Mouse (Mus musculus) limb, embryonic 13.5 days (tissue): ENCODE measurements at regions not wholly inside any gene's neighbourhood (a gene's known extent, or its start where the extent isn't known, plus 50 kb on each side); places are given as distances from the start of the nearest gene placed in this dataset.

Experiments used
- ATAC-seq: fragments of 200-750 bp; cut with Nextera tagmentation; 2 replicates; pipeline ENCODE4 v1.8.0; 2017; ENCODE audit warnings: low read depth, moderate number of reproducible peaks, moderate TSS enrichment; ENCODE audit not compliant: low FRiP score
- H3K27ac ChIP-seq: fragments of 300-500 bp; sonication (generic); 2 replicates; pipeline ENCODE4 v1.5.1; 2015; ENCODE audit warnings: inconsistent platforms, mild to moderate bottlenecking, moderate library complexity
- H3K27me3 ChIP-seq: fragments of 300-500 bp; sonication (generic); 2 replicates; pipeline ENCODE4 v1.6.1; 2015; ENCODE audit warnings: mild to moderate bottlenecking, inconsistent platforms
- H3K36me3 ChIP-seq: fragments of 300-500 bp; sonication (generic); 2 replicates; pipeline ENCODE4 v1.6.1; 2015; ENCODE audit warnings: inconsistent platforms, mild to moderate bottlenecking, moderate library complexity
- H3K4me1 ChIP-seq: fragments of 300-500 bp; sonication (generic); 2 replicates; pipeline ENCODE4 v1.6.1; 2015; ENCODE audit warnings: inconsistent platforms
- H3K4me2 ChIP-seq: fragments of 300-500 bp; sonication (generic); replicated peaks from 2 replicates; pipeline ENCODE4 v1.6.1; 2015; ENCODE audit warnings: inconsistent platforms, mild to moderate bottlenecking, moderate library complexity
- H3K4me3 ChIP-seq: fragments of 300-500 bp; sonication (generic); 2 replicates; pipeline ENCODE4 v1.5.1; 2015; ENCODE audit warnings: moderate library complexity, mild to moderate bottlenecking, inconsistent platforms
- H3K9ac ChIP-seq: fragments of 300-500 bp; sonication (generic); 2 replicates; pipeline ENCODE4 v1.6.1; 2015; ENCODE audit warnings: mild to moderate bottlenecking, inconsistent platforms
- H3K9me3 ChIP-seq: fragments of 300-500 bp; sonication (generic); 2 replicates; pipeline ENCODE4 v1.6.1; 2016; ENCODE audit warnings: inconsistent platforms
- WGBS: fragments of 180-500 bp; shearing (Covaris S2); methylation state at CpG from one replicate; pipeline ENCODE4 v1.1.7; 2015; 5-methylcytosine and 5-hydroxymethylcytosine counted together

DNA sequence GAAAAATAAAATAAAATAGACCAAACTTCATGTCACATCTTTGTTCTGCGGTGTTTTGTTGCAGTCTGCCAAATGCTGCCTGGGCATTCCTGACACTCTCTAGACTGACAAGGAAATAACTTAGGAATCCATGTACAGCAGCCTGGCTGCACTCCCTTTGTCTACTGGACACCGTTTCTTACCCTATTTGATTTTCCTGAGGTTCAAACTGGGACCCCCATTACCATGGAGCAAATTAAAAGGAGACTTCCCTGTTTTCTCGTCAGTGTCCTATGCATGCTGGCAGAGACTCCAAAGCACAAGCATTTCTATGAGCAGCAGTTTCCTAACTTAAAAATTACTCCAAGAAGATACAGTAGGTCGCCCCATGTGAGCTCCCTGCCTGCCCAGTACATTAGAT lies 1470.1 kb upstream of the Slc10a2 start:
- 0 out of 2 replicates have a peak, but pooled peaks cover 11% of the 10 kb centered on the region for H3K4me1 ChIP-seq
- H3K4me2 ChIP-seq, result no peak overlapping the region
- no peaks in the 10 kb centered on the region for H3K9me3 ChIP-seq
- H3K4me3 ChIP-seq, result no peak overlapping the region
- H3K9ac ChIP-seq, result no peak overlapping the region
- no peaks in the 10 kb centered on the region for H3K27me3 ChIP-seq
- 65% methylated on average over 4 of the region's 4 CpGs for WGBS
- ATAC-seq, result no peak
- H3K27ac ChIP-seq, result no peak overlapping the region
- no peaks in the 10 kb centered on the region for H3K36me3 ChIP-seq

DNA sequence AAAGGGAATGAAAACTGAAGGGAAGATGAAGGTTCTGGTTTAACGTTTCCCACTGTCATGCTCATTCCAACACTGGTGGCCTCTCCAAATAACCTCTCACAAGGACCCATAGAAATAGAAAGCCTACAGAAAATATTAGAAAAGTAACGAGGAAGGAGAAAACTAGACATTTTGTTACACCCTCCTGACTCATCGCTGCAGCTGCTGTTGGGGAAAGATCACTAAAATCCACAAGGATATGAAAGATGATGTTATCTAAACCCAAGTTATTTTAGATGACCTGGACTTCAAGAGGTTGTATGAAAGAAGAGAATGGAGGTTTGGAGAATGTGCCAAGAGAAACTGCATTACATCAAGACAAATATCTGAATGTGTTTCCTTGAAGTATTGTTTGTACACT lies 1468.3 kb upstream of the Slc10a2 start:
- ATAC-seq, result no peak

DNA sequence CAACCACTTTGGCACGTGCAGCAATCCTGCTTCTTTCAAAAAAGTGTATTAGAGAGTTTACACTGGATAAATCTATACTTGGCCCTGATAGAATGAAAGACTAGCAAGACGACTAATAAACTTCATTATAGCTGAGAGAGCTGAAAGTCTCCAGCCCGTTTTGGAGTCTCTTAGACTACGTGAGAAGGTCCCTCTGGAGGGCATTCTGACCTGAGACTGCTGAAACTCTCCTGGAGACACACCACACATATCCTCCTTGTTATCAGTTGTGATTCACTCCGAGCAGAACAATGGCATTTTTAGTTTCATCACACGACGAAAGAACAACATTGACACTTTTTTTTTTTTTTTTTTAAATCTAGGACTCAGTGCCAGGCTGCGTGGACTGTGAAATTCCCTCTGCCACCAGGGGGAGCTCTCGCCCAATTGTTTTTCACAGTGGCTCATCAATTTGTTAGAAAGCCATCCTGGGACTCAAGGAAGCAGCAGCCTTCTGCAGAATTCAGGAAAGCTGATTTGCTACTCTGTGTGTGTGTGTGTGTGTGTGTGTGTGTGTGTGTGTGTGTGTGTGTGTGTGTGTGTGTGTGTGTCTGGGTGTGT lies 1467.0 kb upstream of the Slc10a2 start:
- H3K27me3 ChIP-seq, result no peaks in the 10 kb centered on the region
- no peaks in the 10 kb centered on the region for H3K36me3 ChIP-seq
- H3K4me3 ChIP-seq, result no peak overlapping the region
- H3K4me1 ChIP-seq, result 0 out of 2 replicates have a peak, but pooled peaks cover 11% of the 10 kb centered on the region
- no peaks in the 10 kb centered on the region for H3K9me3 ChIP-seq
- WGBS, result 30% methylated on average over 9 of the region's 9 CpGs
- H3K9ac ChIP-seq, result no peak overlapping the region
- peak overlapping the region; percentile 30; the same call in 1 of the 2 replicates for H3K4me2 ChIP-seq
- ATAC-seq, result no peak
- H3K27ac ChIP-seq, result no peak overlapping the region

More for the DNA sequence above, 1468.3 kb upstream of the Slc10a2 start:
- Histone ChIP-seq H3K27ac (no peak overlapping the region), H3K9ac (no peak overlapping the region), H3K36me3 (no peaks in the 10 kb centered on the region), H3K9me3 (no peaks in the 10 kb centered on the region), H3K27me3 (no peaks in the 10 kb centered on the region), H3K4me2 (no peak overlapping the region), H3K4me1 (0 out of 2 replicates have a peak, but pooled peaks cover 11% of the 10 kb centered on the region), H3K4me3 (no peak overlapping the region)
- WGBS, result 87% methylated on average over 3 of the region's 3 CpGs

DNA sequence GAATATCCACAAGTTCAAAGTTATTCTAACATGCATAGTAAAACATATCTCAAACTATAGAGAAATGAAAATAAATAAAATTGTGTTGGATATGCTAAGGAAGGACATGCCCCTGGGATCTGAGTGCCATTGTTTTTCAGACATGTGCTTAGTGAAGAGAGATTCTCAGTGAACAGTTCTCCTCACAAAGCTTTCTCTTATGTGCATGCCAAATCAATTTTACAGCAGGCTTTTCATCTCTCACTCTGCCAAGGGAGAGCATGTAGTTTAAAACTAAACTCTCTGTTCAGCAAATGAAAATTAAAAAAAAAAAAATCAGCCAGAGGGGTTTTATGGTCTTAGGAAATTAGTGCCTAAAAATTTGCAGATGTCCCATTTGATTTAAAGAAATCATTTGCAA lies 1445.8 kb upstream of the Slc10a2 start:
- no peaks in the 10 kb centered on the region for H3K27me3 ChIP-seq
- no peaks in the 10 kb centered on the region for H3K4me1 ChIP-seq

DNA sequence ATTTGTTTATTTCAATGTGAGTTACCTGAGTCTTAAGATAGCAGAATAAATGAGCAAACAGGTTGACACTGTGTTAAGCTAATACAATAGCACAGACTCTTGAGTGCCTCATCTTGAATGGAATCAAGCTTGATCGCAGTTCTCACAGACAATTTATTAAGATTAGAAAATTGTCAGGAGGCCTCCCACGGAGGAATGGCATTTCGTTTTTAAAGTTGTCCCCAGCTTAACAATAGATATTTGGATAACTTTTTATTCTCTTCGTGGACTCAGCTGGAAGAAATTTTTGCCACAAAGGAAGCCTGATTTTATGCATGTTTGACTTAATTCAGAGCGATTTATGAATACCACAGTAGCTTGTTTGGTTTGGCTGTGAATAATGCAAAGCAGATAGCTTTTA lies 1422.0 kb upstream of the Slc10a2 start:
- no peak overlapping the region for H3K4me2 ChIP-seq
- no peak for ATAC-seq

More for the DNA sequence above, 1445.8 kb upstream of the Slc10a2 start:
- Histone ChIP-seq H3K4me2 (no peak overlapping the region), H3K9me3 (no peaks in the 10 kb centered on the region), H3K27ac (no peak overlapping the region), H3K36me3 (no peaks in the 10 kb centered on the region), H3K9ac (no peak overlapping the region), H3K4me3 (no peak overlapping the region)
- no peak for ATAC-seq

DNA sequence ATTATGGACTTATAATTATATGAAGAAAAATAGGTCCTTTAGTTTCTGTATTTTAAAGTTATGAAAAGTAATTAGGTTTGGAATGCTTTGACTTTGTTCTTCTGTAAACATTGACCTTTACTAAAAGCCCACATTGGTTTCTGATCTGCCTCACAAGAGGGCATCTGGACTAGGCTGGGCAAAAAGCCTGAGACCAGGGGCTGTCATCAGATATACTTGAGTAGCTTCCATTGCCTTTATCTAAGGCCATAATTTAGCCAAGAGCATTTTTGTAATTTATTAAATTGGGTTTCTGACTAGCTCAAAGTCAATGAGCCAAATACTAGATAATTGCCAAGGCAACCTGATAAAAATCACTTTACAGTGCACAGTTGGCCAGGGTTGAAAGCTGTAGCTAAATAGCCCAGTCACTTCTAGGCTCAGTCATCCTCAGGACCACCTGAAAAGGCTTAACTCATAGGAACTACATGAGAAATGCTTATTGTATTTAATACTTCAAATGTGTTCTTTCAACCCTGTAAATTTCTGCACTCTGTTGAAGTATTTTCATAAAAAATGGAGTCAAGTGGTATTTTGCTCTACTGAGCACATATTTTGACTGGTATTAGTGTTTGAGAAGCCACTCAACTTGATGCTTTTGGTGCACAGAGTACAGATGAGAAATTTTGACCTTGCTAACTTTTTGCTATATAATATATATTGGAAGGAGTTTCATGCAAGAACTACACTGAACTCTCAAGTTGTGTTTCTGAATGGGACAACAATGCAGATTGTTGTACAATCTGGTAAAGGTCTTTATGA lies 1410.9 kb upstream of the Slc10a2 start:
- no peak overlapping the region for H3K4me3 ChIP-seq
- no peak overlapping the region for H3K9ac ChIP-seq
- ATAC-seq, result no peak
- H3K27ac ChIP-seq, result no peak overlapping the region
- no peaks in the 10 kb centered on the region for H3K9me3 ChIP-seq
- H3K4me2 ChIP-seq, result no peak overlapping the region
- no peaks in the 10 kb centered on the region for H3K36me3 ChIP-seq
- no peaks in the 10 kb centered on the region for H3K27me3 ChIP-seq
- no peaks in the 10 kb centered on the region for H3K4me1 ChIP-seq

More for the DNA sequence above, 1422.0 kb upstream of the Slc10a2 start:
- Histone ChIP-seq H3K9me3 (no peaks in the 10 kb centered on the region), H3K9ac (no peak overlapping the region), H3K27me3 (no peaks in the 10 kb centered on the region), H3K27ac (no peak overlapping the region), H3K4me3 (no peak overlapping the region), H3K4me1 (no peaks in the 10 kb centered on the region), H3K36me3 (no peaks in the 10 kb centered on the region)
- WGBS, result 64% methylated on average over 5 of the region's 5 CpGs

DNA sequence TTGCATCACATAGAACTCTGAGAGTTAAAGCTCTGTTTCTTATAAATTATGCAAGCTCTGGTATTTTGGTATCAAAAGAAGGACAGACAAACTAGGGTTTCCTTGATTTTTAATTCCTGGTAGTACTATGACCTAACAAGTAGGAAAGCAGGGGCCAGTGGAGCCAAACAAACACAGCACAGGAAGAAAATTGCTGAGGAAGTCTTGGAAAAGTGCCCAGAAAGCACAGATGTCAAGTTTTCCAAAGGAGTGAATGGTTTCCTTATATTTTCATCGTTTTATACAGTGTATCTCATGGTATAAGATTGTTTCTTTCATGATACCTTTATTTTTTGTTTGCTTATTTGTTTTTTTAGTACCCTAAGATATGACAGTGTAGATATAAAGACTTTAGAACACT lies 1387.3 kb upstream of the Slc10a2 start:
- Histone ChIP-seq H3K9me3 (no peaks in the 10 kb centered on the region), H3K4me2 (no peak overlapping the region), H3K27ac (no peak overlapping the region), H3K9ac (no peak overlapping the region), H3K4me1 (no peaks in the 10 kb centered on the region), H3K36me3 (no peaks in the 10 kb centered on the region), H3K4me3 (no peak overlapping the region), H3K27me3 (no peaks in the 10 kb centered on the region)
- WGBS, result 35% methylated on average over 1 of the region's 1 CpGs
- no peak for ATAC-seq

DNA sequence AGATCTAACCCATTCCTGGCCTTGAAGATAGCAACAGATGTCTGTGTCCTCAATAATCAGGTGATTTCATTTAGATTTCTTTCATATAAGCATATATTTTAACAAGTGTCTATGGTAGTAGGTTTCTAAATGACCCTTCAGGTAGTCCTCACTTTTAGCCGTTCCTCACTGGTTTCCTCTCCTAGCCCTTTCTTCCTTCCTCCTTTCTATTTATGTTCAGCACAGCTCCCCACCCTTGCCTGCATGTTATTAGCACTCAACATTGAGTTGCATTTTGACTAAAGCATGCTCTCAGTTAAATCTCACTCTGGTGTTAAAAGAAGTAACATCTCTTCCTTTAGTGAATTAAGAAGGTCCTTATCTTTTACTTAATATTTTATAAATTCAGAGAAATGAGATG lies 1376.8 kb upstream of the Slc10a2 start:
- no peaks in the 10 kb centered on the region for H3K36me3 ChIP-seq
- no peaks in the 10 kb centered on the region for H3K4me1 ChIP-seq
- 96% methylated on average over 1 of the region's 1 CpGs for WGBS

DNA sequence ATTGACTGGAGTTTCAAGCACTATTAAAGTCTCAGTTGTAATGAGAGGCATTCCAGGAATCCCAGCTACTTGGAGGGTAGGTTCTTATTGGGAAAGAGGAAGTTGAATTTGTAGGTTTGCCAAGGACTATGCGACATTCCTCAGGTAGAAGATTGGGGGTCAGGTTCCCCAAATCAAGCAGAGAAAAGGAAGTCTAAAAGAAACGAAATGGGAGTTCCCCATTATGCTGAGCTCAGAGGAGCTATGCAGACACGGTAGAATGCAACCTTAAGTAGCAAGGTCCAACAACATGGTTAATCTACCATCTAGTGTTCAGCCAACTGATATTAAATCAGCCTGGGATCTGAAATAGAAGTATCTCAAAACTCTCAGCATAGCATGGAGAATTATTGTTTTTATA lies 1365.9 kb upstream of the Slc10a2 start:
- 77% methylated on average over 3 of the region's 3 CpGs for WGBS

More for the DNA sequence above, 1376.8 kb upstream of the Slc10a2 start:
- Histone ChIP-seq H3K9ac (no peak overlapping the region), H3K4me2 (no peak overlapping the region), H3K9me3 (no peaks in the 10 kb centered on the region), H3K4me3 (no peak overlapping the region), H3K27ac (no peak overlapping the region), H3K27me3 (no peaks in the 10 kb centered on the region)
- no peak for ATAC-seq

DNA sequence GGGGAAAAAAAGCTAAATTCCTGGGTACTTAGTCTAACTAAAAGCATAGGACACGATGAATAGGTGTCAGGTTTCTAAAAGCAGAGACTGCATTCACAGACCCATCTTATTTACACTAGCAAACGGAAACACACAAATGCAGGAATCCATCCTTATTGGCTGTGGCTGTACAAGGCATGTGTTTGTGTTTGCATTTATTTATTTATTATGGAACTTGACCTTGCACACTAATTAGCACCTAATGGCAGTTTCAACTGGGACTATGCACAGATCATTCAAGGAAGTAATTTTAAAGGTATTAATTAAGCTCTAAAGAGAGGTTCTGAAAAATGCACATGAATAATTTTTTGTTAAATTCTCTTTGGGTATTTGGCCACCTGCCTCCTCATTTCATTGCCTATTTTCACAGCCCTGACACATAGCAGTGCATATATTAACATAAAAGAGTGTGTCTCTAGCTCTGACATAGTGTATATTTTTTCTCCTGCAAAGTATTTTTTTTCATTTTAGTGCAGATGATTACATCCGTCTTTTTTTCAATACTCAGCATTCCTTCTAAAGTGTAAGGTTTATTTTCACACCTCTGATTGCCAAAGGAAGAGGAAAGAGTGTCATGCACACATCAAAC lies 1351.5 kb upstream of the Slc10a2 start:
- Histone ChIP-seq H3K36me3 (no peaks in the 10 kb centered on the region), H3K9me3 (no peaks in the 10 kb centered on the region), H3K4me1 (peaks cover 8% of the 10 kb centered on the region; the same call in 1 of the 2 replicates), H3K27me3 (no peaks in the 10 kb centered on the region), H3K9ac (no peak overlapping the region), H3K4me3 (no peak overlapping the region), H3K4me2 (no peak overlapping the region), H3K27ac (no peak overlapping the region)
- WGBS, result 41% methylated on average over 3 of the region's 3 CpGs
- ATAC-seq, result no peak

More for the DNA sequence above, 1365.9 kb upstream of the Slc10a2 start:
- H3K4me1 ChIP-seq, result no peaks in the 10 kb centered on the region
- H3K9ac ChIP-seq, result no peak overlapping the region
- no peaks in the 10 kb centered on the region for H3K36me3 ChIP-seq
- H3K4me3 ChIP-seq, result no peak overlapping the region
- H3K4me2 ChIP-seq, result no peak overlapping the region
- ATAC-seq, result no peak
- H3K27me3 ChIP-seq, result no peaks in the 10 kb centered on the region
- H3K27ac ChIP-seq, result no peak overlapping the region
- H3K9me3 ChIP-seq, result 0 out of 2 replicates have a peak, but pooled peaks cover 4% of the 10 kb centered on the region

DNA sequence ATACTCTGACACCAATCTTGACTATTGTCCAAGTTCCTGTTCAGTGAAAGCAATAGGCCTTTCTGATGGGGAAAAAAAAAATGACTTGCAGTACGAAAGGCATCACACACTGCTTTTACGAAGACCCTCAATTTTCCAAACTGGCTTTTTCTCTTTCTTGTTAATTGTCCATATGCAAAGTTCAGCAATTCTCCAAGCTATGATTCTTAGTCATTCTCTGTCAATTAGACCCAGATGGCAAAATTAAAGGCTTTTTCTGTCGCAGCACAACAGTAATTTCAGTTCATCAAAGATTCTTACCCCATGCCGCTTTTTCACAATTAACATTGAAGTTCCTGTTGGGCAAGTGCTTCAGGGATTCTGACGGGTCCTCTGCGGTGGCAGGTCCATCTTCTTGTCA lies 1343.2 kb upstream of the Slc10a2 start:
- ATAC-seq, result no peak
- Histone ChIP-seq H3K27me3 (no peaks in the 10 kb centered on the region), H3K27ac (no peak overlapping the region), H3K9me3 (no peaks in the 10 kb centered on the region), H3K4me2 (no peak overlapping the region), H3K9ac (no peak overlapping the region), H3K36me3 (no peaks in the 10 kb centered on the region), H3K4me1 (no peaks in the 10 kb centered on the region), H3K4me3 (no peak overlapping the region)
- WGBS, result 41% methylated on average over 6 of the region's 6 CpGs

DNA sequence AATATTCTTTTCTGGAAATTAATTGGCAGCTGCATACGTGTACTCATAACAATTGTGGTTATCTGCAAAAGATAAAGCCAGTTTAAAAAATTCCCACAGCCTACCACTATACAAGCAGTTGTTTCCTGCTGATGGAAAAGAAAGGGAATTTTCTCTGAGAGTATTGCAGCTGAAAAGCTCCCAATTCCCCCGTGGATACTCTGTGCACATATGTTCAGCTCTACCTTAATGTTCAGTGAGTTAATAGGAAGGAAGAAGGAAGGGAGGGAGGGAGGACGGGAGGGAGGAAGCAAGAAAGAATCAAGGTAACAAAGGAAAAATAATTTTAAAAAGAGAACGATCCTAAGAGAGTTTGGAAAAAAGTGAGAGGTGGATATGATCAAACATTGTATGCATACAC lies 1333.9 kb upstream of the Slc10a2 start:
- Histone ChIP-seq H3K27me3 (no peaks in the 10 kb centered on the region), H3K9ac (no peak overlapping the region), H3K36me3 (no peaks in the 10 kb centered on the region), H3K9me3 (no peaks in the 10 kb centered on the region), H3K27ac (no peak overlapping the region), H3K4me3 (no peak overlapping the region), H3K4me1 (no peaks in the 10 kb centered on the region), H3K4me2 (no peak overlapping the region)
- WGBS, result 55% methylated on average over 4 of the region's 4 CpGs
- no peak for ATAC-seq
